Mouse (Mus musculus) MEL (cell line): ENCODE results near the gene Gm45233.

Source experiments
- CTCF ChIP-seq, 3 experiments: IDR thresholded peaks in 2 of 3; conservative IDR thresholded peaks in 1 of 3; 2 replicates each; pipeline ENCODE4 v1.5.1; 2011 to 2012; ENCODE audit warnings: low read length in 3 of 3, low read depth in 2 of 3, mild to moderate bottlenecking in 2 of 3, improper control_type of control experiment in 1 of 3, inconsistent platforms in 1 of 3, mixed read lengths in 1 of 3, moderate library complexity in 1 of 3; ENCODE audit not compliant: control insufficient read depth in 1 of 3, insufficient read depth in 1 of 3, poor library complexity in 1 of 3, severe bottlenecking in 1 of 3
- USF2 ChIP-seq, 2 experiments: IDR thresholded peaks; 2 replicates each; pipeline ENCODE4 v1.6.1; 2011 to 2012; ENCODE audit warnings: improper control_type of control experiment in 2 of 2, low read length in 2 of 2, borderline replicate concordance in 1 of 2, inconsistent platforms in 1 of 2, low read depth in 1 of 2, mild to moderate bottlenecking in 1 of 2; ENCODE audit not compliant: insufficient read depth in 1 of 2

DNA sequence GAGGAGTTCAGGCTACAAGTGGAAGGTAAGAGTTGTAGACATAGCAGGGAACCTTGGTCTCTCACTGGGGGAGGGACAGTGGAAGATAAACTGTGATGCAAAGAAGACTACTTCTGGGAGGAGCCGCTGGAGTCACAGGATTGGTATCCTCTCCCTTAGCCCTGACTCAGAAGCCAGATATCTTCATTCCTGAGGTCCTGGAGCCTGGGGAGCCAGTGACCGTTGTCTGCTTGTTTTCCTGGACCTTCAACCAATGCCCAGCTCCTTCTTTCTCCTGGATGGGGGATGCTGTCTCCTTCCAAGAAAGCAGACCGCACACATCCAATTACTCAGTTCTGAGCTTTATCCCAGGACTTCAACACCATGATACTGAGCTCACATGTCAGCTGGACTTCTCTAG is 34.8 kb upstream of the Gm45233 start:
- TF ChIP-seq CTCF (IDR thresholded peaks at IDR 0.05 in 2 of 3, conservative IDR thresholded peaks at IDR 0.05 in 1 of 3; ENCODE audit: control insufficient read depth in 1 of 3, insufficient read depth in 1 of 3, low read depth in 2 of 3, low read length in 3 of 3, poor library complexity in 1 of 3, severe bottlenecking in 1 of 3) (no peak), USF2 (IDR thresholded peaks at IDR 0.05; ENCODE audit: borderline replicate concordance in 1 of 2, insufficient read depth in 1 of 2, low read depth in 1 of 2, low read length in 2 of 2) (no peak)
